Mouse (Mus musculus) lung, postnatal 0 days (tissue): Measurements from ENCODE around the gene Nxpe4. TPM values are rescaled to one million over a fixed set of nuclear protein-coding genes. Genes with fewer than 3 reads are reported as not detected.

ENCODE experiments used
- ATAC-seq: fragments of 200-750 bp; cut with Nextera tagmentation; 2 replicates; pipeline ENCODE4 v1.8.0; 2017; ENCODE audit warnings: moderate library complexity
- DNase-seq: peaks from one replicate; pipeline ENCODE4 v3.0.0-alpha.2; 2016; ENCODE audit warnings: low spot score
- H3K27ac ChIP-seq: fragments of 300-500 bp; sonication (generic); 2 replicates; pipeline ENCODE4 v1.5.1; 2014; ENCODE audit warnings: antibody characterized with exemption, mild to moderate bottlenecking, low read length, mixed read lengths
- H3K27me3 ChIP-seq: fragments of 300-500 bp; sonication (generic); replicated peaks from 2 replicates; pipeline ENCODE4 v1.6.1; 2014; ENCODE audit warnings: low read length, mixed read lengths; ENCODE audit not compliant: insufficient read depth
- H3K36me3 ChIP-seq: fragments of 300-500 bp; sonication (generic); 2 replicates; pipeline ENCODE4 v1.6.1; 2014; ENCODE audit warnings: low read length, mixed read lengths; ENCODE audit not compliant: insufficient read depth
- H3K4me1 ChIP-seq: fragments of 300-500 bp; sonication (generic); 2 replicates; pipeline ENCODE4 v1.6.1; 2014; ENCODE audit warnings: antibody characterized with exemption, low read depth, low read length, mixed read lengths; ENCODE audit not compliant: insufficient read depth
- H3K4me2 ChIP-seq: fragments of 300-500 bp; sonication (generic); replicated peaks from 2 replicates; pipeline ENCODE4 v1.6.1; 2014; ENCODE audit warnings: low read depth, mild to moderate bottlenecking, low read length, moderate library complexity, mixed read lengths
- H3K4me3 ChIP-seq: fragments of 300-500 bp; sonication (generic); 2 replicates; pipeline ENCODE4 v1.5.1; 2014; ENCODE audit warnings: low read depth, low read length
- H3K9ac ChIP-seq: fragments of 300-500 bp; sonication (generic); replicated peaks from 2 replicates; pipeline ENCODE4 v1.6.1; 2014; ENCODE audit warnings: low read depth, mild to moderate bottlenecking
- H3K9me3 ChIP-seq: fragments of 300-500 bp; sonication (generic); 2 replicates; pipeline ENCODE4 v1.6.1; 2016; ENCODE audit warnings: low read length, mixed read lengths
- CTCF ChIP-seq: IDR thresholded peaks from 2 replicates; pipeline ENCODE4 v1.5.1; 2016; ENCODE audit warnings: antibody characterized with exemption, mild to moderate bottlenecking
- EP300 ChIP-seq: IDR thresholded peaks from 2 replicates; pipeline ENCODE4 v1.6.1; 2016; ENCODE audit warnings: antibody characterized with exemption, mild to moderate bottlenecking, control low read depth
- WGBS: fragments of 180-500 bp; shearing (Covaris S2); extraction: QIAGEN DNeasy Blood & Tissue Kit; methylation state at CpG from one replicate; pipeline ENCODE4 v1.1.7; 2014; 5-methylcytosine and 5-hydroxymethylcytosine counted together
- polyA plus RNA-seq: library from polyadenylated mRNA; unstranded; fragments of >200 nt; fragmentation: Nextera tagmentation; extraction: Ambion mirVana; gene quantifications from 2 replicates; pipeline ENCODE4 v1.2.1, GENCODE M21; 2015

The Nxpe4 gene
- polyA plus RNA-seq, 1 experiment from 2014 or later: 8.6 TPM

DNA sequence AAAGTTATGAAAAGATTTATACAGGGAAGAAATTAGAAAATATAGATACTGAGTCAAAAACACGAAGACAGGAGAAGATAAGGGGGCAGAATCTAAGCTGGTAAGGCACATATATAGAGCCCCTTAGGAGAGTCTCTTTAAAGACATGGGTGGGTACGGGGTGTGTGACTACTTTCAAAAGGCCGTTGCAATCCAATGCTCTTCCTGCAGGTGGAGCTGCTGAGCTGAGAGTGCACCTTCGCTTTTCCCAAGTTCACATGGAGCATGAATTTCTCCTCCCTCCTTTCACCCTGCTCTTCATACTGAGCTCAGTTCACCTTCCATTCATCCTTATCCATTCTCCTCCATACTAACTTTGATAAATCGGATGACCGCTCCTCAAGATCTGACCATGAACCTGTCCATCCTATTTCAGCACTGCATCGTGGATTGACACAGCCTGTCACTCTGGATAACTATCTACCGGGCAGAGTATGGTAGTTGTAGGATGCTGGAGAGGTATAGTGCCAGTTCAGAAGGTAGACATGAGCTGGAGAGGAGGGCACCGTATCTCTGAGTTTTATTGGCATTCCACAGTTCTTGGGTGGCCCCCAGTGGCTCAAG is 76.4 kb downstream of the Nxpe4 start:
- Histone ChIP-seq H3K27ac (no peak overlapping the region), H3K4me3 (no peak overlapping the region), H3K27me3 (no peaks in the 10 kb centered on the region), H3K9me3 (no peaks in the 10 kb centered on the region), H3K4me2 (no peak overlapping the region), H3K9ac (no peak overlapping the region), H3K36me3 (no peaks in the 10 kb centered on the region), H3K4me1 (no peaks in the 10 kb centered on the region)
- WGBS: 84% methylated on average over 9 of the region's 9 CpGs
- ATAC-seq (no peak), DNase-seq (peak; percentile 29)
- TF ChIP-seq EP300 (no peak), CTCF (peak; percentile 76)

DNA sequence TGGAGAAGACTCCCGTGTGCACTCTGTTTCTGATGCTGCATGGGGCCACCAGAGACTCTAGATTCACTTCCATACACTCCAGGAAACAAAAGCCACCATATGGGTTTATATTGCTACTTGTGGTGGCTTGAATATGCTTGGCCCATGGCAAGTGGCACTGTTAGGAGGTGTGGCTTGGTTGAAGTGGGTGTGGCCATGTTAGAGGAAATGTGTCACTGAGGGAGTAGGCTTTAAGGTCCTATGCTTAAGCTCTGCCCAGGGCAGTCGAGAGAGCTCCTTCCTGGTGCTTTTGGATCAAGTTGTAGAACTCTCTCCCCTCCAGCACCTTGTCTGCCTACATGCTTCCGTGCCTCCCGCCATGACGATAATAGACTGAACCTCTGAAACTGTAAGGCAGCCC is 77.6 kb downstream of the Nxpe4 start:
- 84% methylated on average over 5 of the region's 5 CpGs for WGBS
- Histone ChIP-seq H3K9ac (no peak overlapping the region), H3K9me3 (no peaks in the 10 kb centered on the region), H3K4me1 (no peaks in the 10 kb centered on the region), H3K27me3 (no peaks in the 10 kb centered on the region), H3K4me3 (no peak overlapping the region), H3K36me3 (no peaks in the 10 kb centered on the region), H3K27ac (no peak overlapping the region), H3K4me2 (no peak overlapping the region)
- ATAC-seq (no peak), DNase-seq (no peak)
- TF ChIP-seq EP300: no peak
- no peak for TF ChIP-seq CTCF

DNA sequence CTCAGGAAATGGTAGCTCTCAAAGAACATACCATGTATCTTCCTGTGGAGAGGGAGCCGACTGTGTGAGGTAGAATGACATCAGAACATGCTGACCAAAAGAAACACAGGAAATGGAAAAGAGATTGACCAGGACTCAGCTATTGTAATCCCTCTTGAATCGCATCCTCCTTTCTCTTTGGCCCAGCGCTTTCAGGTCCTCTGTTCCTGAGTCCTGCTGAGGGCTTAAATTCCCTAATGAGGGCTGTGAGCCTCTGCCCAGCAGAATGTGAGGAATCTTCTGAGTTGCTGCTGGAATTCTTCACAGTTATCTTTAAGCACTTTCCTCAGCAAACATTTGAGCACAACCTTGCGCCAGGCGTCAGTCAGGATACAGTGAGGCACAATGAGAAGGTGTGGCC is 78.6 kb downstream of the Nxpe4 start:
- Histone ChIP-seq H3K4me3 (no peak overlapping the region), H3K36me3 (no peaks in the 10 kb centered on the region), H3K27ac (no peak overlapping the region), H3K4me2 (no peak overlapping the region), H3K9me3 (no peaks in the 10 kb centered on the region), H3K27me3 (no peaks in the 10 kb centered on the region), H3K4me1 (no peaks in the 10 kb centered on the region), H3K9ac (no peak overlapping the region)
- peak; percentile 19 for DNase-seq
- 40% methylated on average over 5 of the region's 5 CpGs for WGBS
- ATAC-seq: peak; percentile 61
- no peak for TF ChIP-seq CTCF
- TF ChIP-seq EP300: no peak

DNA sequence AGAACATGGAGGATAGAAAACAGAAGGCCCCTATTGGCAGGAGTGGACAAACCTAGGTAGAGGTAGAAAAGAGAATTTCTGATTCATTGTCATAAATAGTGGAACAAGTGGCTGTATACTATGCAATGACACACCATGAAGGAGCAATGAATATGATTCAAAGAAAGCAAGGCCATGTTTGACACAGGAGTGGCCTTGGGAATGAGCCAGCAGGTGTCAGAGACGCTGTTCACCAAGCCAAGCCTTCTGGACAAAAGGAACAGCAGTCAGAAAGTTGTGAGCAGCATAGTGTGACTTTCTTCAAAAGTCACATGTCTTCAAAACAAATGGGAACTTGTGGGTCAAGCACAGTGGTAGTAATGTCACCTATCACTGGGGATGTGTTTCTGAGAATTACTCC is 80.0 kb downstream of the Nxpe4 start:
- ATAC-seq (no peak), DNase-seq (no peak)
- no peak overlapping the region for H3K9ac ChIP-seq
- WGBS: 69% methylated on average over 1 of the region's 1 CpGs
- TF ChIP-seq CTCF (no peak), EP300 (no peak)
- H3K36me3 ChIP-seq: no peaks in the 10 kb centered on the region
- no peaks in the 10 kb centered on the region for H3K27me3 ChIP-seq
- no peaks in the 10 kb centered on the region for H3K4me1 ChIP-seq
- H3K4me3 ChIP-seq: no peak overlapping the region
- no peak overlapping the region for H3K27ac ChIP-seq
- H3K4me2 ChIP-seq: no peak overlapping the region
- no peaks in the 10 kb centered on the region for H3K9me3 ChIP-seq

DNA sequence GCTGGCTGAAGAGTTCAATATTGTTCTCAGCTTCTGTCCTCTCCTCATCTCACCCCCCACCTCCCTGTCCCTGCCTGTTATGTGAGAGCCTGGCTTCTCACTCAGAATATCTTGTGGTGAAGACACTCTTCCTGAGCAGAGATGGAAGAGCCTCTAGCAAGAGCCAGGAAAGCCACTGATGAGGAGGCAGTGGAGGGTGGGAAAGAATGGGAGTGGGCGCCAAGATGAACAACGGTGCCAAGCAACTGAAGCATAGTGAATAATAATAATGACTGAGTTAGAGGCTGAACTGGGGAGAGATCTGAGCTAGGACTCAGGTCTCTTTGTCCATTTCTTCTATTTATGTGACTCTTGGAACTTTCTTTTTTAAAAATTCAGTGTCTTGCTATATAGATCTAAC is 80.9 kb downstream of the Nxpe4 start:
- ATAC-seq: no peak
- no peak overlapping the region for H3K9ac ChIP-seq
- WGBS: 90% methylated on average over 2 of the region's 2 CpGs
- H3K4me2 ChIP-seq: no peak overlapping the region
- H3K27ac ChIP-seq: no peak overlapping the region
- DNase-seq: no peak
- H3K4me1 ChIP-seq: no peaks in the 10 kb centered on the region
- TF ChIP-seq CTCF (no peak), EP300 (no peak)
- H3K36me3 ChIP-seq: no peaks in the 10 kb centered on the region
- no peak overlapping the region for H3K4me3 ChIP-seq
- H3K27me3 ChIP-seq: no peaks in the 10 kb centered on the region
- no peaks in the 10 kb centered on the region for H3K9me3 ChIP-seq

DNA sequence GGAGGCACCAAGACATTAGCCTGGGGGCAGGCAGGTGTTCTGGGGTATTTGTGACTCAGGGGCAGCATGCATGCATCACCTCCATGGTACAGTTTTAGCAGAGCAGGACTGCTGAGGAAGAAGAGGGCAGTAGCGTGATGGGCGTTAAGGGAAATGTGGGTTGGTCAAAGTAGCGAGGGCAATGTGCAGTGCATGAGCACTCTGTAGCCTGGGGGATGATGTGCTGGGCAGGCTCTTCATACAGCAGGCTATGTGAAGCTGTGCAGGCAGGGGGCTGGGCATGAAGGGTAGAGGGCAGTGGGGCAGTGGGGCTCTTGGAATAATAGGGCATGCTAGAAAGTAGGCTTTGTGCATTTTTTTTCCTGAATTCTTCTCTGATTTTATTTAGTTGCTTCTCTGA is 82.4 kb downstream of the Nxpe4 start:
- Histone ChIP-seq H3K9ac (no peak overlapping the region), H3K27me3 (no peaks in the 10 kb centered on the region), H3K4me3 (no peak overlapping the region), H3K9me3 (no peaks in the 10 kb centered on the region), H3K4me1 (no peaks in the 10 kb centered on the region), H3K27ac (no peak overlapping the region), H3K36me3 (no peaks in the 10 kb centered on the region), H3K4me2 (no peak overlapping the region)
- ATAC-seq (no peak), DNase-seq (no peak)
- TF ChIP-seq CTCF: no peak
- no peak for TF ChIP-seq EP300
- 76% methylated on average over 3 of the region's 3 CpGs for WGBS

DNA sequence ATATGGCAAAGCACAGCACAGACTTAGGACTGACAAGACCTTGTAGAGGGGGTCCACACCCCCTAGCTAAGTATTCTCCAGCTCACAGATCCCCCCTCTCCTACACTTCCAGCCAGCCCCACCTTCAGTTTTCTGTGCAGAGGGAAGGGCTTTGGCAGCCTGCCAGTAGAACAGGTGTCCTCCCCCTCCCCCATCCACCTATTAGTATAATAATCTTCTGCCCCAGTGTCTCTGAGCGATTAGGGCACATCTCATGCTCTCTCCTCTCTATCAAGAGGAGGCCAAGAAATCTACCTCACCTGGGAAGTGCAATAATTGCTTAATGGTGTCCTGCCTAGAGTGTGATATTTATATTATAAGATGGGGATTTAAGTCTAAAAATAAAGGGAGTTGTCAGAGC is 83.7 kb downstream of the Nxpe4 start:
- H3K9me3 ChIP-seq: no peaks in the 10 kb centered on the region
- H3K27me3 ChIP-seq: no peaks in the 10 kb centered on the region
- 69% methylated on average over 1 of the region's 1 CpGs for WGBS
- no peaks in the 10 kb centered on the region for H3K4me1 ChIP-seq
- no peak overlapping the region for H3K4me3 ChIP-seq
- ATAC-seq: no peak
- H3K4me2 ChIP-seq: no peak overlapping the region
- H3K9ac ChIP-seq: no peak overlapping the region
- no peaks in the 10 kb centered on the region for H3K36me3 ChIP-seq
- H3K27ac ChIP-seq: no peak overlapping the region
- DNase-seq: no peak
- no peak for TF ChIP-seq EP300
- no peak for TF ChIP-seq CTCF
